Mouse (Mus musculus) inflammation-experienced regulatory T-cells, adult 6 months (primary cell): ENCODE measurements around the gene Omp. TPM values are rescaled to one million over a fixed set of nuclear protein-coding genes. Genes with fewer than 3 reads are reported as not detected.

Experiments used
- ATAC-seq: one replicate; pipeline ENCODE4 v1.8.0; 2017
- polyA plus RNA-seq, 3 experiments: library from polyadenylated mRNA; unstranded; fragments of 100-300 nt; shearing (Covaris generic); gene quantifications; one replicate each; pipeline ENCODE4 v1.2.1; 2017

Gene Omp
- polyA plus RNA-seq, 3 experiments from 2014 or later = not detected

DNA sequence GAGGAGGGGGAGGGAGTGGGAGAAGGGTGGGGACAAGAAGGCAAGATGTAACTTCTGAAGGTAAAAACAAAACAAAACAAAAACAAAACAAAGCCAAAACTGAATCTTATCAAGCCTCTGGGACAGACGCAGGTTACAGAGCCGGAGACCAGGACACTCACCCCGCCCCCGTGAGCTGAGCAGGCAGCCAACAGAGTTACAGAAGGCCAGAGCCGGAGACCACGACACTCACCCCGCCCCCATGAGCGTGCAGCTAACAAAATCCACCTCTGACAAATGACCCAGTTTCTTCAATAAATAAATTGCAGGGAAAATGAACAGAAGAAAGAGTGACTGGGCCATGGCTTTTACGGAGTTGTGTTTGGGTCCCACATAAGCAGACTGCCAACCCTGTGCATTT, 6.1 kb downstream of the Omp start:
- ATAC-seq = no peak

DNA sequence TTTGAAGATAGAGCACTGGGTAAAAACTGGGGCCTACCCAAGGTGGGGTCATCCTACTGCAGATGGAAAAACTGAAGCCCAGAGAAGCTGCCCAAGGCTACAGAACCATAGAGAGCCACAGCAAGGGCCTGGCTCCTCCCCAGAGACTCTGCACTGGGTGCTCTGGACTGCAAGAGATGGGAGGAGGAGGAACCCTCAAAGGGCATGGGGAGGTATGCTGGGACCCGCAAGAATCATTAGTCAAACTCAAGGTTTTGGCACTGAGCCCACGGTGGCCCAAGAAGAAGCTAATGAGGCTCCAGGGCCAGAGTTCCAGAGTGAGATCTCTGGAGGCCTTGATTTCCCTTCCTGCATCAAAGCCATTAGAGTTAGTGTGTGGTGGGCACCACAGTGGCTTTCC, 7.3 kb downstream of the Omp start:
- ATAC-seq = no peak

DNA sequence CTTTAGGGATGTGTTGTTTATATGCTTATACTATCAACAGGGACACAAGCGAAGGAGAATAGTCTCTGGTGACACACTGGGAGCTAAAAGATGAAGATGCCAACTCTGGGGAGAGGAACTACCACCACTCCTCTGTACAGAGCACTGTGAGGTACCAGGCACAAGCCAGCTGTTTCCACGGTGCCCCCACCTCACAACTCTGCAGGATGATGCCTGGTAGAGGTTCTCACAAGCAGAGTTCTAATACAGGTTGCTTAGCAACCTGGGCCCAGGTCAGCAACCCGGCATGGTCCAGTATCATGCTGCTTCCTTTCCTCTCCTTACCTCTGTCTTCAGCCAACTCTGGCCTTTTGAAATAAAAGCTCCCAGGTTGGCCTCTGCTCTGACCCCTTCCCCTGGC, 7.7 kb downstream of the Omp start:
- no peak for ATAC-seq

DNA sequence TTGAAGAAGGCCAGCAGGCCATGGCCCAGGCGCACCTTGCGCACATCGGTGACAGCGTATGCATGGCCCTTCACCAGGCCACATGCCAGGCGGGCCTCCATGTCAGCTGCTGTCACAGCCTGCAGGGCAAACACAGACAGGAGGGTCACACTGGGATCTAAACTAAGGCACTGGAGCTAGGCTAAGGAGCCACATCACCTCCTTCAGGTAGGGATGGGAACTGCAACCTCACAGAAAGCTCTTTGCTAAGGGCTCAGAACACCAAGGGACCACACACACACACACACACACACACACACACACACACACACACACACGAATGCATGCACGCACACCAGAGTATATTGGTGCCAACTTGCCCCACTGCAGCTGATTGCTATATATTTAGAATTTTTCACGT, 13.6 kb downstream of the Omp start:
- no peak for ATAC-seq

DNA sequence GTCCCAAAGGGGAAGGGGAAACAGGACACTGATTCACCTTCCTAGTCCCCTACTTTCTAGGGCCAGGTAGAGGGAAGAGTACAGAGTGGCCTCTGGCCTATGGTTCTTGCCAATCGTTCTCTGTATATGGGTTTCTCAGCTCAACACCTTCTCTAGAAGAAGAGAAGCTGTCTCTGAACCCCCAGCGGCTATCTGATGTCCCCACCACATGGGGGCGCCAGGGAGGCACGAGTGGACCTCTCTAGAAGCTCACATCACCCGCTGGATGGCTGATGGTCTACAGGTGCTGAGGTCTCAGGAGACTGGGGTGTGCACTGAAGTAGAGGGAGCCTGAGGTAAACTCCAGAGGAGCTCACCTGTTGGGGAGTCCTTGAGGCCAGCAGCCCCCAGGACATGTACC, 19.8 kb downstream of the Omp start:
- ATAC-seq = no peak

DNA sequence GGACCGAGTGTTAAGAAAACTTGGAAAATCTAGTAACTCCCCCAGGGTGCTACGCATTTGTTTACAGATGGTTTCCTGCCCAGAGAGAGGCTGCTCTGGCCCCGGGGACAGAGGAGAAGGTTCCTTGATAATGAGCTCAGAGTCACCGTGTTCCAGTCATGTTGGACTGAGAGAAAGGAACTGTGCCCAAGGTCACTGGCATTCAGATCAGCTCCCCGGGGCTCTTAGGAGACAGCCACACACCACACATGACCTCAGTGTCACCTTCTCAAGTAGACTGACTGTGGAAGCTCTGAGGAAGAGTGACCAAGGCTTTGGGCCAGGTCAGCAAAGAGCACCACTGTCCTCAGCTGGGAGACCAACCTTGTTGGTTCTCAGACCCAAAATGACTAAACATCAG, 20.6 kb downstream of the Omp start:
- no peak for ATAC-seq

DNA sequence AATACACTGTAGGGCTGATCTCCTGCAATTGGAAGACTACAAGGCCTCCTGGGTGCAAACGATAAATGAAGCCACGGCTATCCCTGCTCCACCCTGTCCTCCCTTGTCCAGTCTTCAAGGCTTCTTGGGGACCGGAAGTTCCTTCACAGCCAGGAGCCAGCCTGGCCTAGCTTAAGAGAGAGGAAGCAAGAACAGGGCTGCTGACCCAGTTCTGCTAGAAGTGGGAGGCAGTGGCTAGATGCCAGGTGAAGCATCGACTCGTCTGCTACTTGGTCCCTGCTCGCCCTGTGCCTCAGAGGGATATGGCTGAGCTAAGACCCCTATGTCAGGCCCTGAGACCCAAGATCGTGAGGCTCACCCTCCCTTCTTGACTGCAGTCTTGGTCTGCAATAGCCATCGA, 23.6 kb downstream of the Omp start:
- ATAC-seq = no peak

DNA sequence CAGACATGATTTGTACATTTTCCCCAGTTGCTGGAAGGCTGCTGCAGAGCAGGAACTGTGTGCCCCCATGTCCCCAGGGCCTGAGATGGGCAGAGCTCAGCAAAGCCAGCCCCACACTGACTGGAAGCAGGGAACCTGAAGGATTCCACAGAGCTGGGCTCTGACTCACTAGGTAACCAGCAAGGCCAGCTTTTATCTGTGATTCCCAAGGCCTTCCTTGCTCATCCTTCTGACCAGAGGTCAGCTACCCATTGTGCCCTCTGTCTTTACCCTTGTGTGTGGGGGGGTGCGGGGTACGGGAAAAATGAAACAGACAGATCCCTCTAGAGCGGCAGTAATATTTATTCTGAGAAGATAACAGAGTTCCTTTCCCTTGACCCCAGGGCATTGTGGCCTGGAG, 24.1 kb downstream of the Omp start:
- no peak for ATAC-seq

DNA sequence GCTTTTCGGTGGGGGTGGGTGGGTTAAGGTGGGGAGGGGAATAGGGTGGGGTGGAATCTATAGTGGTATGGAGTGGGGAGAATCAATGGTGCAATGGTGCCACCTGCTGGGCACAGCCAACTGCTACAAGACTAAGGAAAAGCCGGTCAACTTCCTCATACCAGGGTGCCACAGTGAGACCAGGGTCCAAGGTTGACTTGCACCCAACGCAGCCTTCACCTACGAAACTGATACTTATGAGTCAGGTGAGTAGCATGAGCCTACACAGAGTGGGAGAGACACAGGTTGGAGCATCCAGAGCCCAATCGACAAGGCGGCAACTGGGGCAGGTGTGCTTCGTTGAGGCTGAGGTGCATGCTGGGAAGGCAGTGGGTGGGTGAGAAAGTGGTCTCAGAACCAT, 25.0 kb downstream of the Omp start:
- ATAC-seq = peak; percentile 88

DNA sequence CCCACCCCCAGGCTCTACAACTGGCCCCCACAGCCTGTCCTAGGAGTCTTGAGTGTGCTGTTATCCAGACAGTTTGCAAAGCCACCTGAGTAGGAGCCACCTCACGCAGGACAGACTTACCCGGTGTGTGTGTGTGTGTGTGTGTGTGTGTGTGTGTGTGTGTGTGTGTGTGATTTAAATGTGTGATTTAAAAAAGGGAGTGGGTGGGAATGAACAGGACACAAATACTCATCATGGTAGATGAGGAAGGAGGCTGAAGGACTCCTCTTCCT, 25.4 kb downstream of the Omp start:
- ATAC-seq = no peak

DNA sequence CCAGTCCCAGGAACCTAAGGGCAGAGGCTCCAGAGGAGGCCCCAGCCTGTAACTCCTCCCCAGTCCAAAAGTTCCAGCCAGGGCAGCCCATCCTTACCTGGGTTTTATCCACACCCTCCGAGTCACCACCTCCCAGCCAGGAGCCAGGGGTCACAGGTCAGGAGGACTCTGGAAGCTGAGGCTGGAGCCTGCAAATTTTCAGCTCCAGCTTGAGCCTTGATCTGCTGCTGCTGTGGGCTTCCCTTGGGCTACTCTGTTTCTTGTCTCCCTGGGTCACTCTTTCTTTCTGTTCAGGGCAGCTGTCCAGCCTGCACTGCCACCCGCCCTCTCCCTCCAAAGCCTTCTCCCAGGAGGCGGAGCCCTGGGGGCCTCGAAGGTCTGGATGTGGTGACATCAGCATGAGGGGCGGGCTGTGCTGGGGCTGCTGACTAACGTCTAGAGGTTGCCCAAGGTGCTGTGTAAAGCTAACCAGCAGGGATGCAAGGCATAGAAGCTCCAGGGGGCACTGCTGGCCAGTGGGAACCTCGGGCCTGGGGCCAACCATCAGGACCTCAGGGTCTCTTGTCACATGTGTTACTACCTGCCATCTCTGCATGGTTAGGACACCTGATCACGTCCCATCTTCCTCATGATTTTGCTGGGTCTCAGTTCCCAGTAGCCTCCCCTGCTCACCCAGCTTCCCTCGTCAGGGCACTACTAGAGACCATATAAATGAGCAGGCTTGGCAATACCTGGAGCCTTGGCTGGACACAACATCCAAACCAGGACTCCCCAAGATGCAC, 25.9 kb downstream of the Omp start, which contains the start of gene Myo7a:
Gene Myo7a, minus strand, starts transcription at position 346 of the 782 bp plus-strand sequence.
- no peak for ATAC-seq

DNA sequence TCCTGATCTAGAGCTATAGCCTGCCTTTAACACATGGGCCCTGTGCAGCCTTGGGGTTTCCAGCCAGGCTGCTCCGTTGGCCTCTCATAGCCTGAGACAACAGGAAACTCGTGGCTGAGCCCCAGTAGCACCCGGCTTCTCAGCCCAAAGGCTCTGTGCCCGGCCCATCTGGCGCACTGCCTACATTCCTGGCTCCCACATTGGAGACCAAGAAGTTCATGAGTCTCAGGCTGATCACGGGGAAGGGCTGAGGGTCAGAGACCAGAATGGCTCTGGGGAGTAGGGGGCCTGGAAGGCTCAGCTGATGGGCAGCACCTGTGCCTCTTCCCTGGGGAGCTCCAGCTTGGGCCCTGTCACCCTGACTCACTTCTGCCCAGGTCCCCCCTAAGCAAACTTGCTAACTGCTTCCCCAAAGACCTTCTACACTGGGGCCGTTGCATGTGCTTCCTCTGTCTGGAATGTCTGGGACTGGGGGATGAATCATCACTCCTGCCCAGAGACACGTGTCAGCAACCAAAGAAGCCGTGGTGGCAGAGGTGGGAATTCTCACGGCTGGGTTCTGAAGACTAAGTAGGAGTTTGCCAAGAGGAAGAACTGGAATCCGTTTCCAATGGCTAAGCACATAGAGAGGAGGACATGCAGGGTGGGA, 28.2 kb downstream of the Omp start:
- no peak for ATAC-seq

DNA sequence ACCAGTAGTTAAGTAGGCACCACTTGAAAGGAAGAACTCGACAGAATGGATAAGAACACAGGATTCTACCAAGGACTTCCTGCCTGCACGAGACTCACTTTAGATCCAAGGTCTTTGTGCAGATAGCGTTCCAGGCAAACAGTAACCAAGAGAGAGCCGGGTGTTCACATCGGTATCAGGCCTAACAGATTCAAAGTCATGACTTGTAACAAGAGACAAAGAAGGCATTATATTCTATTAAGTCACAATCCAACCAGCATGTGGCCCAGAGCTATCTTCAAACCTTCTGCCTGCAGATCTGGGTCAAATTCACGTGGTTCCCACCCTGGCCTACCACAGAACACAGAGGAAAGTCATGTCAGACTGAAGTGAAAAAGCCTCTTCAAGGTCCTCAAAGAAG, 30.6 kb downstream of the Omp start:
- no peak for ATAC-seq

DNA sequence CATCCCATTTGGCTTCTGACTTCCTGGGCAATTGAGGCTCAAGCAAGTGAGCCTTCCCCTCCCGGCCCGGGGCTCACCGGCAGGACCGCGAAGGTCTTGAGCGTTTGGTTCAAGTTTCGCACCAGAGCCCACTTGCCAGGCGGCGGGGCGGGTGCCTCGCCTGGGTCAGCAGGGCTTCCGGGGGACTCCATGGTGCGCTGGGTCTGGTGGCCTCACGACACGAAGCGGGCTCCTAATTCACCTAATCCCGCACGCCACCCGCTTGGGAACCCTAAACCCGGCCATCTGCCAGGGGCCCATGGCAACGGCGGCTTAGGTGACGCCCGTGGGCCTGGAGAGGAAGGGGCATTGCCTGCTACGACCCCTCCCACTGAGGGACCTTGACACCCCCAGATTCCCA, 34.1 kb downstream of the Omp start:
- ATAC-seq = no peak

DNA sequence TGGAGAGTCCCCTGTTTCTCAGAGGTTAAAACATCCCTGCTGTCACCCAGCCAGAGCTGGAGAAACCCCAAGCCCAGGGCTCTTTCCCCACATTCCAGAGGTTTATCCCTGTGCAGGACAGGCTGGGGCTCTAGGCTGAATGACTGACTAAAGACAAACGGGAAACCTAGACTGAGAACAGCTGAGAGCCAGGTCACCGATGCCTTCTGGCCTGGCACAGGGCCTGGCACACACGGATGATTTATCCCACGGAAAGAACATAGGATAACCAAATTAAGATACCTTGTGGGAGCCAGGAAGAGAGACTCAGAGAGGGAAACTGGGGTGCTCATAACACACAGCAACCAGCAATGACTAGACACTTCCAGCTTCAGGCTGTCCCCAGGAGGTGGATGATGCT, 35.5 kb downstream of the Omp start:
- no peak for ATAC-seq

DNA sequence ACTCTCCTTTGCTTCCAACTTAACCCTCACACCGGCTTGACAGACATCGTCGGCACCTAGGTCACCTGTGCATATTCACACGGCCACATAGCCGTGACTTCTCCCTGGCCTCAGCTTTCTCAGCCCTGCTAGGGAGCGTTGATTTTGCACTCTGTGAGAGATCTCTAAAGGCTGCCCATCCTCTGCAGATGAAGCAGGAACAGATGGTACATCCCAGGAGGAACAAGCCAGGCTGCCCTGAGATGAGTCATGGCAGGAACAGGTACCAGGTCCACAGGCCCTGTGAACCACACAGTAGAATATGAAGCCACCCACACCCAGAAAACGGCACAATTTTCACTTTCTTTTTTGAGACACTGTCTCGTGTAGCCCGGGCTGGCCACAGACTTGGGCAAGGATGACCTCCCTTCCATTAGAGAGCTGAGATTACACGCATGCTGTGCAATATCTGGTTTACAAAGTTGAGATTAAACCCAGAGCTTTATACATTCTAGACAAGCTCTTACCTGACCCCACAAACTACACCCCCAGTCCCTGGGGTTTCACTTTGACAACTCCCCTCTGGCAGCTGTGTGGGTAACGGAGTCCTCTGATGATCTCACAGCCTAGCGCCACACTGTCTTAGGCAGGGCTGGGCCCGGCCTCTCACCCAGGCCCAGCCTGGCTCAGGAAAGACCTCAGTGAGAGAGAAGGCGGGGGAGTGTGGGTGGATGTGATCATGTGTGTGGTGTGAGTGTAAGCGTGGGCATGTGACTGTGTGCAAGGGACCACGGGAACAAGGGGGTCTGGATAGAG, 36.5 kb downstream of the Omp start:
- ATAC-seq = peak; percentile 81

DNA sequence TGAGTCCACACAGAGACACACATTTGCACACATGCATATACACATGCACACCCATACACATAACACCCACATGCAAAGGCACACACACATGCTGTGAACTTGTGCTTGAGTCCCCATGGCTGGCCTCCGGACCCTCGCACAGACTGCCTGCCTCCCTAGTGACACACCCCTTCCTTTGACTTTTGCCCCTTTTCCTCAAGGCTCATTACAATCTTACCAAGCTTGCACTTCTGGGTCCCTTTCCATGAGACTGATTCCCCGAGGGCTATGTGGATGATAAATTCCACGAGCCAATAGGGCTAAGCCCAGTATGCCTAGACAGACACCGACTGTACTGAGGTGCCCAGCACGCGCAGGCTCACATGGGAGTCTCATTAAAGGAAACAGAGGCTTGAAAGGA, 39.0 kb downstream of the Omp start:
- no peak for ATAC-seq

DNA sequence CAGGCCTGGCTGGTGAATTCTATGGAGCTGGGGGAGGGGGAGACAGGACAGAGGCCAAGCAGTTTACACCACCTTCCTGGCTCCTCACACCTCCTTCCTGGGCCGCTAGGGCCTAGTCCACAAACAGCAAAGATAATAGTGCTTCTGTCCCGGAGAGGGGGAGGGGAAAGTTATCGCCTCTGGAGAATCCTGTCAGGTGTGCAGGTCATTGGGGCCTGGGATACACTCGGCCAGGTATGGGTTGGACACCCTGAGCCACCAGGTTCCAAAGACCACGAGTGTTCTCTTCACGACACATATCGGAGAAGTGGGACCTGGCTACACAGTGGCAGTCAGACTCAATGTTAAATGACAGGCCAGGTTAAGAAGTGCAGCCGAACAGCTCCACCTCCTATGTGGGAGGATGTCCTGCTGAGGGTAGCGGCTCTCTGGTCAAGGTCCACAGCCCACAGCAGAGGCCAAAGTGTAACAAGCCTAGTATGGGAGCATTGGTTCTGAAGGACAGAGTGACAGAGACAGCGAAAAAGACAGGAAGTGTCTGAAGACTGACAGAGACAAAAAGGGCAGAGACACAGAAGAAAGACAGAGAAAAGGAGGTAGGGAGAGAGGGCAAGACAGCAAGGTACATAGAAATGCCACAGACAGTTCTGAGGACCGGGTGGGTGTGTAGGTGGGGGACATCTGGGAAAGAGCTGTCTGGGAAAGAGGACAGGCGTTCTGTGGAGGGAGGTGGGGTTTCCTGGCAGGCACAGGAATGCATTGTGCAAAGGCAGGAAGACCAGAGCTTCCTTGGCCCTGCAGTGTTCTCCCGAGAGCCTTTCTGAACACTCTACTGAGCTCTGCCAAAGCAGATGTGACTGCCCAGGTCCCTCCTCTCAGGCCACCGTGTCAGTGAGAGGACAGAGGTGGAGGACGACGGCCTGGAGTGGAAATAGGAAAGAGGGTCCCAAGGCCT, 40.5 kb downstream of the Omp start:
- ATAC-seq = no peak

DNA sequence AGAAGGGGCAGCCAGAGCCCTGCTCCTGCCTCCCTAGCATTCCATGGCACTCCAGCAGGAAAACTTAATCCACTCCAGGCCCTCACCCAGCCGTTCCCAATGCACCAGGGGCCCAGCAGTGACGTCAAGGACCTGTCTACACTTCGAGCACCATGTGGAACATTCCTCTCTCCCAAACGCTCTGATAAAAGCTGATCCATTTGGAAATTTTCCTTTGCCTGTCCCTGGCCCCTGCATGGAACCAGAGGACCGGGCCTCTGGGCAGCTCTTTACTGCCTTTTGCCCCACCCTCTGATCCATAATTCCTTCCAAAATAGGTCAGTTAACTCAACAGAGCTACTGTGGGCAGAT, 41.4 kb downstream of the Omp start:
- no peak for ATAC-seq

DNA sequence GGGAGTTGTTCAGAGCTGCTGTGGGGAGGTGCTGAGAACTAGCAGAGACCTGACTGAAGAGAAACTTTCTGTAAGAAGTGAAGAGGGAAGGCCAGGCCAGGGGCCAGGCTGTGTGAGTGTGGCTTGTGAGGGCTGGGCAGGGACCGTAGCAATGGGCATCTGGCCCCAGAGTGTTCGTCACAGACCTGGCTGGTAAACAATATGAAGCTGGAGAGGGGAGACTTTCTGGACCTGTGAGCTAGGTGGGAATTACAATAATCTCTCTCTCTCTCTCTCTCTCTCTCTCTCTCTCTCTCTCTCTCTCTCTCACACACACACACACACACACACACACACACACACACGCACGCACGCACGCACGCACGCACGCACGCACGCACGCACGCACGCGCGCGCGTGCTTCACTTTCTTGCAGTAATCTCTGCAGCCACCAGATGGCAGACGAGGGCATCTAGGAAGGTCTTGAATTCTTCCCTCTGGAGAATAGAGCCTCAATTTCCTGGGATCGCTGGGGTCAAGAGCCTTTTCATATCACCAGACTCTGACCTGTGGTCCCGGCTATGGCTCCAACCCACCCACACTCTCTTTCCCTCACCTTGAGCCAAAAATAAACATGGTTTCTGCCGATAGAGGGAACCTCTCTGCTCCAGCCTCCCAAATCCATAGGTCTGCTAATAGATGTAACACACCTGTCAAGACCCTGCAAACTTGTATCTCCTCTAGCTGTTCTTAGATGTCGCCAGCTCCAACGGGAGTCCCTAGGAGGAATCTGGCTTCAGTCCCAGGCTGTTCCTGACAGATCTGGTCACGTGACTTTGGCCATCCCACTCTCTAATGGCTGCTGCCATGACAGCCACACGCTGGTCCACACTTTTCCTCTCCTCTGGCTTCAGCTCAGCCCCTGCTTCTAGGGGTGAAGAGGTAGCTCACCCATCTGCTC, 42.0 kb downstream of the Omp start:
- peak; percentile 66 for ATAC-seq

DNA sequence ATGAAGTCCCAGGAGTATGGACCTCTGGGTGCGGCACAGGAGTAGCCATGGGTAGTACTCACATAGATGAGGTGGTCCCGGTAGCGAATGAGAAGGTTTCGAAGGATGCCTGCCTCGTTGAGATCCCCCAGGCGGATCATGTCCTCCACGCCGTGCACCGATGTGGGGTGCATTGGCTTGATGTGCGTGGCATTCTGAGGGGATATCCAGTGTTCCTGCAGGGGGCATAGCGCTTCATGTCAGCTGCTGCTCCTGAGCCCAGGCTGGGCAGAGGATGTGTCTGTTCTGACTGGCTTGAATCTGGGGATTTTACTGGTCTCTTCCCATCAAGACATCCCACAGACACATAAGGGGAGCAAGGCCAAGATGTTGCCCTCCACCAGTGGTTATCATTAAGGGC, 42.8 kb downstream of the Omp start:
- peak; percentile 8 for ATAC-seq

DNA sequence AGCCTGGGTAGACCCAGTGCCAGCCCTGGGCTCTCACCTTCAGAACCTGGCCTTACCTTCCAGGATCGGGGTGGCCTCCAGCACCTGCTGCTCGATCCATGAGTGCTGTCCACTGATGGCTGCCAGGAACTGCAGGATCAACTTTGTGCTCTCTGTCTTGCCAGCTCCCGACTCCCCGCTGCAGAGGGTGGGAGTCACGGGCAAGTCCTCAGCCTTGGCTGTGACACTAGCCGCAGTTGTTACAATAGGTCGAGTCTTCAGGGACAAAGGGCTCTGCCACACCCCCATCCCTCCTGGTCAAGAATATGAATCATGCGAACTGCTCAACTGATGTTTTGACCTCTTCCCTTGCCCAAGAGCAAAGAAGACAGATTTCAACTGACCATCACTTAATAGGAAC, 47.7 kb downstream of the Omp start:
- no peak for ATAC-seq
